Mouse (Mus musculus) neural tube, embryonic 11.5 days (tissue): ENCODE results near the gene Trim7. TPM values are rescaled to one million over a fixed set of nuclear protein-coding genes. Genes with fewer than 3 reads are reported as not detected.
A peak's percentile ranks its signal among the peaks of the same experiment; 100 is the strongest.
"Not testable (repeated sequence)": the region's sequence is repeated elsewhere in the genome, so short reads cannot be mapped to it uniquely, and the experiment has no call there.

ENCODE experiments used
- ATAC-seq: fragments of 200-750 bp; cut with Nextera tagmentation; 2 replicates; pipeline ENCODE4 v1.8.0; 2017; ENCODE audit warnings: moderate number of reproducible peaks, mild to moderate bottlenecking, moderate TSS enrichment, moderate library complexity; ENCODE audit not compliant: insufficient read depth, low FRiP score, low TSS enrichment
- DNase-seq: peaks from one replicate; pipeline ENCODE4 v3.0.0-alpha.2; 2015; ENCODE audit warnings: low spot score
- H3K27ac ChIP-seq: fragments of 300-500 bp; sonication (generic); 2 replicates; pipeline ENCODE4 v1.5.1; 2014; ENCODE audit warnings: low read depth, mild to moderate bottlenecking, low read length
- H3K27me3 ChIP-seq: fragments of 300-500 bp; sonication (generic); 2 replicates; pipeline ENCODE4 v1.6.1; 2014; ENCODE audit warnings: mild to moderate bottlenecking, low read length, mixed read lengths; ENCODE audit not compliant: control insufficient read depth, insufficient read depth
- H3K36me3 ChIP-seq: fragments of 300-500 bp; sonication (generic); 2 replicates; pipeline ENCODE4 v1.6.1; 2014; ENCODE audit warnings: mild to moderate bottlenecking, low read length, moderate library complexity, mixed read lengths; ENCODE audit not compliant: control insufficient read depth, insufficient read depth
- H3K4me1 ChIP-seq: fragments of 300-500 bp; sonication (generic); 2 replicates; pipeline ENCODE4 v1.6.1; 2014; ENCODE audit warnings: low read length, mixed read lengths; ENCODE audit not compliant: control insufficient read depth, insufficient read depth
- H3K4me2 ChIP-seq: fragments of 300-500 bp; sonication (generic); 2 replicates; pipeline ENCODE4 v1.6.1; 2014; ENCODE audit warnings: low read depth, mild to moderate bottlenecking, moderate library complexity
- H3K4me3 ChIP-seq: fragments of 300-500 bp; sonication (generic); 2 replicates; pipeline ENCODE4 v1.5.1; 2014; ENCODE audit warnings: low read depth, low read length
- H3K9ac ChIP-seq: fragments of 300-500 bp; sonication (generic); 2 replicates; pipeline ENCODE4 v1.6.1; 2014; ENCODE audit warnings: mild to moderate bottlenecking, low read length
- H3K9me3 ChIP-seq: fragments of 300-500 bp; sonication (generic); 2 replicates; pipeline ENCODE4 v1.6.1; 2016; ENCODE audit warnings: low read length; ENCODE audit not compliant: control insufficient read depth
- WGBS: fragments of 180-500 bp; shearing (Covaris S2); extraction: QIAGEN DNeasy Blood & Tissue Kit; methylation state at CpG from one replicate; pipeline ENCODE4 v1.1.7; 2014; 5-methylcytosine and 5-hydroxymethylcytosine counted together
- polyA plus RNA-seq: library from polyadenylated mRNA; unstranded; fragments of >200 nt; fragmentation: Nextera tagmentation; extraction: Ambion mirVana; gene quantifications from 2 replicates; pipeline ENCODE4 v1.2.1, GENCODE M21; 2014

The Trim7 gene
- polyA plus RNA-seq, 1 experiment from 2014 or later, result 0.97 TPM

GRCm38 (mm10) chr11:48845244-48845815 is 19.4 kb downstream of the Trim7 start:
- ATAC-seq (no peak), DNase-seq (no peak)
- Histone ChIP-seq H3K4me1 (no peaks in the 10 kb centered on the region), H3K9ac (no peak overlapping the region), H3K27ac (no peak overlapping the region), H3K4me3 (no peak overlapping the region), H3K9me3 (no peaks in the 10 kb centered on the region), H3K36me3 (no peaks in the 10 kb centered on the region), H3K4me2 (no peak overlapping the region), H3K27me3 (no peaks in the 10 kb centered on the region)
- WGBS, result 21% methylated on average over 13 of the region's 13 CpGs

- not testable (repeated sequence) for H3K4me2 ChIP-seq, H3K4me1 ChIP-seq, H3K9me3 ChIP-seq, H3K9ac ChIP-seq, H3K36me3 ChIP-seq, H3K27me3 ChIP-seq, H3K27ac ChIP-seq, ATAC-seq, DNase-seq, H3K4me3 ChIP-seq
- WGBS, result 82% methylated on average over 2 of the region's 2 CpGs
Observed at GRCm38 (mm10) chr11:48846362-48846761, 20.4 kb downstream of the Trim7 start.

- 66% methylated on average over 5 of the region's 5 CpGs for WGBS
- DNase-seq, result no peak
Observed at GRCm38 (mm10) chr11:48846881-48847280, 20.9 kb downstream of the Trim7 start.

GRCm38 (mm10) chr11:48850240-48850639 is 24.3 kb downstream of the Trim7 start:
- ATAC-seq, result no peak
- no peaks in the 10 kb centered on the region for H3K9me3 ChIP-seq
- WGBS, result 38% methylated on average over 2 of the region's 2 CpGs

More at GRCm38 (mm10) chr11:48846881-48847280, 20.9 kb downstream of the Trim7 start:
- H3K27ac ChIP-seq, result no peak overlapping the region
- no peak overlapping the region for H3K9ac ChIP-seq
- no peaks in the 10 kb centered on the region for H3K4me1 ChIP-seq
- no peak overlapping the region for H3K4me3 ChIP-seq
- H3K36me3 ChIP-seq, result no peaks in the 10 kb centered on the region
- H3K27me3 ChIP-seq, result no peaks in the 10 kb centered on the region
- H3K4me2 ChIP-seq, result no peak overlapping the region
- H3K9me3 ChIP-seq, result no peaks in the 10 kb centered on the region
- ATAC-seq, result no peak

GRCm38 (mm10) chr11:48851270-48851995 is 25.5 kb downstream of the Trim7 start:
- Histone ChIP-seq H3K9me3 (no peaks in the 10 kb centered on the region), H3K36me3 (no peaks in the 10 kb centered on the region), H3K27ac (no peak overlapping the region), H3K9ac (no peak overlapping the region), H3K4me2 (no peak overlapping the region), H3K4me3 (no peak overlapping the region), H3K4me1 (peaks cover 5% of the 10 kb centered on the region; the same call in 1 of the 2 replicates), H3K27me3 (no peaks in the 10 kb centered on the region)
- WGBS, result 84% methylated on average over 4 of the region's 4 CpGs
- no peak for DNase-seq
- ATAC-seq, result no peak

More at GRCm38 (mm10) chr11:48850240-48850639, 24.3 kb downstream of the Trim7 start:
- Histone ChIP-seq H3K4me3 (no peak overlapping the region), H3K27ac (no peak overlapping the region), H3K27me3 (no peaks in the 10 kb centered on the region), H3K9ac (no peak overlapping the region), H3K4me2 (no peak overlapping the region), H3K4me1 (peaks cover 5% of the 10 kb centered on the region; the same call in 1 of the 2 replicates), H3K36me3 (no peaks in the 10 kb centered on the region)
- DNase-seq, result no peak

GRCm38 (mm10) chr11:48852190-48852589 is 26.2 kb downstream of the Trim7 start:
- ATAC-seq (no peak), DNase-seq (no peak)
- H3K4me2 ChIP-seq, result no peak overlapping the region
- no peaks in the 10 kb centered on the region for H3K36me3 ChIP-seq
- peaks cover 5% of the 10 kb centered on the region; the same call in 1 of the 2 replicates for H3K4me1 ChIP-seq
- H3K27ac ChIP-seq, result no peak overlapping the region
- no peak overlapping the region for H3K9ac ChIP-seq
- H3K4me3 ChIP-seq, result no peak overlapping the region
- no peaks in the 10 kb centered on the region for H3K27me3 ChIP-seq
- H3K9me3 ChIP-seq, result no peaks in the 10 kb centered on the region
- WGBS, result 81% methylated on average over 4 of the region's 4 CpGs

GRCm38 (mm10) chr11:48852624-48853473 is 26.9 kb downstream of the Trim7 start:
- Histone ChIP-seq H3K9ac (peak overlapping the region; percentile 23; the same call in 1 of the 2 replicates), H3K27ac (no peak overlapping the region), H3K27me3 (no peaks in the 10 kb centered on the region), H3K4me3 (peak overlapping the region; percentile 61), H3K9me3 (no peaks in the 10 kb centered on the region), H3K36me3 (no peaks in the 10 kb centered on the region), H3K4me1 (peaks cover 5% of the 10 kb centered on the region; the same call in 1 of the 2 replicates), H3K4me2 (peak overlapping the region; percentile 92)
- DNase-seq (no peak), ATAC-seq (peak; percentile 28)
- WGBS, result 7% methylated on average over 23 of the region's 23 CpGs

- DNase-seq, result peak; percentile 85
- Histone ChIP-seq H3K9ac (0 out of 2 replicates have a peak overlapping the region, but pooled peaks have one; percentile 1), H3K4me1 (peaks cover 5% of the 10 kb centered on the region; the same call in 1 of the 2 replicates), H3K36me3 (no peaks in the 10 kb centered on the region), H3K4me2 (peak overlapping the region; percentile 92), H3K27me3 (no peaks in the 10 kb centered on the region), H3K9me3 (no peaks in the 10 kb centered on the region), H3K27ac (no peak overlapping the region), H3K4me3 (peak overlapping the region; percentile 61)
- under 1% methylated on average over 31 of the region's 31 CpGs for WGBS
- peak; percentile 83 for ATAC-seq
Observed at GRCm38 (mm10) chr11:48853474-48854180, 27.7 kb downstream of the Trim7 start.
